Mouse (Mus musculus) C3H10T1/2 (cell line): Measurements from ENCODE around the gene Klk5. TPM values are rescaled to one million over a fixed set of nuclear protein-coding genes. Genes with fewer than 3 reads are reported as not detected.

Source experiments
- polyA plus RNA-seq, 2 experiments: library from polyadenylated mRNA; unstranded; fragments of >200 nt; fragmentation: generic; extraction: Trizol; gene quantifications; one replicate each; pipeline ENCODE4 v1.2.1; 2012; ENCODE audit warnings: missing spikeins in 2 of 2

The Klk5 gene
- polyA plus RNA-seq, result not detected

GRCm38 (mm10) chr7:43841701-43842100 lies at the start of gene Klk5:
Gene Klk5 (plus strand): TSS chr7:43841971.

GRCm38 (mm10) chr7:43797333-43797769 lies 44.4 kb upstream of the Klk5 start, which contains the start of gene Klk8:
Gene Klk8 (plus strand): TSS chr7:43797577.

GRCm38 (mm10) chr7:43810994-43811393 lies 30.8 kb upstream of the Klk5 start, which contains the start of gene Klk7:
Gene Klk7 (plus strand): TSS chr7:43811294.

GRCm38 (mm10) chr7:43824199-43824598 lies 17.6 kb upstream of the Klk5 start, which contains the start of gene Klk6:
Gene Klk6 (plus strand): TSS chr7:43824499.

GRCm38 (mm10) chr7:43880912-43881311 lies 39.1 kb downstream of the Klk5 start, which contains the start of gene Klk4:
Gene Klk4 (plus strand): TSS chr7:43881160.

Other genes with a start within 250 kb of the Klk5 start
- gene Zfp819, start 234.8 kb upstream of the Klk5 start, polyA plus RNA-seq, result not detected
- gene Ceacam18, start 207.3 kb upstream of the Klk5 start, polyA plus RNA-seq, result not detected
- not detected for gene Siglece, start 181.8 kb upstream of the Klk5 start, polyA plus RNA-seq
- gene Ctu1, start 170.0 kb upstream of the Klk5 start, polyA plus RNA-seq, result 10 to 100 TPM in 1 of 2 experiments, 1 to 10 TPM in 1; 6.7 to 11.8 TPM
- under 1 TPM; 0.05 to 0.08 TPM for gene Klk14, start 151.6 kb upstream of the Klk5 start, polyA plus RNA-seq
- not detected for gene Klk13, start 129.4 kb upstream of the Klk5 start, polyA plus RNA-seq
- not detected for gene Klk12, start 73.1 kb upstream of the Klk5 start, polyA plus RNA-seq
- not detected for gene Klk11, start 67.4 kb upstream of the Klk5 start, polyA plus RNA-seq
- 1 to 10 TPM in 1 of 2 experiments, under 1 TPM in 1; 0.12 to 2.5 TPM for gene Klk10, start 60.9 kb upstream of the Klk5 start, polyA plus RNA-seq
- under 1 TPM in 1 of 2 experiments, not detected in 1; 0.08 TPM for gene Klk9, start 50.1 kb upstream of the Klk5 start, polyA plus RNA-seq
- under 1 TPM; 0.11 to 0.25 TPM for gene Klk8, start 44.4 kb upstream of the Klk5 start, polyA plus RNA-seq
- not detected for gene Klk7, start 30.7 kb upstream of the Klk5 start, polyA plus RNA-seq
- under 1 TPM in 1 of 2 experiments, not detected in 1; 0.12 TPM for gene Klk6, start 17.5 kb upstream of the Klk5 start, polyA plus RNA-seq
- gene Klk4, start 39.2 kb downstream of the Klk5 start, polyA plus RNA-seq, result not detected
- gene Klk15, start 91.8 kb downstream of the Klk5 start, polyA plus RNA-seq, result not detected
- gene Klk1b8, start 108.7 kb downstream of the Klk5 start, polyA plus RNA-seq, result not detected
- not detected for gene Klk1b1, start 124.8 kb downstream of the Klk5 start, polyA plus RNA-seq
- gene Klk1b9, start 134.1 kb downstream of the Klk5 start, polyA plus RNA-seq, result not detected
- not detected for gene Klk1b11, start 153.9 kb downstream of the Klk5 start, polyA plus RNA-seq
- not detected for gene Klk1b26, start 170.2 kb downstream of the Klk5 start, polyA plus RNA-seq
- gene Klk1b27, start 210.3 kb downstream of the Klk5 start, polyA plus RNA-seq, result not detected